Mouse (Mus musculus) bone marrow, adult 2 months (tissue): Measurements from ENCODE around the gene Clstn2.

ENCODE experiments used
- CTCF ChIP-seq: fragments of 200-500 bp; IDR thresholded peaks from 2 replicates; pipeline ENCODE4 v1.5.1; 2011; ENCODE audit warnings: low read length, control low read depth; ENCODE audit not compliant: control insufficient read depth, insufficient read depth
- POLR2A ChIP-seq: fragments of 200-500 bp; IDR thresholded peaks from 2 replicates; pipeline ENCODE4 v1.6.1; 2011; ENCODE audit warnings: low read depth, mild to moderate bottlenecking, control low read depth, low read length, borderline replicate concordance; ENCODE audit not compliant: control insufficient read depth

GRCm38 (mm10) chr9:97703901-97704503 lies 329.0 kb downstream of the Clstn2 start:
- TF ChIP-seq CTCF (no peak), POLR2A (no peak)
